Mouse (Mus musculus): ENCODE measurements around the gene Ank3. TPM values are rescaled to one million over a fixed set of nuclear protein-coding genes. Genes with fewer than 3 reads are reported as not detected.
A peak's percentile ranks its signal among the peaks of the same experiment; 100 is the strongest.
"Not testable (repeated sequence)": the region's sequence is repeated elsewhere in the genome, so short reads cannot be mapped to it uniquely, and the experiment has no call there.

The Ank3 gene
- polyA plus RNA-seq (2016; fragmentation: Nextera tagmentation; extraction: Ambion mirVana): 37.8 and 44.7 TPM in 2 replicates

DNA sequence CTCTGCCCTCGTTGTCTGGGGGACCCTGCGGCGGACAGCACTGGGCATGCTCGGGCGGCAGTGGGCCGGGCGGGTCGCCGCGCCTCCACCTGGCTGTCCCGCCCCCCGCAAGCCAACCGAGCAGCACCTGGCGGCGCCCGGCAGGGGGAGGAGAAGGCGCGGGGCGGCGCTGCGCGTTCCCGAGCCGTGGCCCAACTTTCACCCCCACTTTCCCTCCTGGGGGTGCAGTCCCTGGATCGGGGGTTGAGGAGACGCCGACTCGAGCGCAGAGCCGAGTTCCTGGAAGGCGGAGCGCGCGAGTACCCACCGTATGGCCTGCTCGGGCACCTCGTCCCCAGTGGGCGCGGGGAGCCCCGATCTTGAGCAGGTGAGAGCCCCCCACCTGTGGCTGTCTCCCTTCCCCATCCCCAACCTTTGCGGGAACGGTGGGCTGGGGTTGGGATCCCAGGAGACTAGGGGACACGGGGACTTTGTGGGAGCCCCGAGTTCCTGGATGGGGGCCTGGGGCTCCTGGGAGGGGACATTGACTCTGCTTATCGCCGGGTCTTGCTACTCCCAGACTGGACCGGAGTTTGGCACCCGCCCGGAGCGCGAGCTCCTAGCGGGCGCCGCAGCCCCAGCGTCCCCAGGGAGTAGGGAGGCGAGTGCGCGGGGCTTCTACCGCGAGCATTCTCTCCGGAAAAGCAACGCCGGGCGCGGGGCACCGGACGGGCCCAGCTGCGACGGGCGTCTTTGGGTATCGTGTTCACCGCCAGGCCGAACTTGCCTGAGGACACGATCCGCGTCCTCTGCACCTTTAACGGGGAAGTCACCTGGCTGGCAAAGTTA is at the start of gene Ank3:
Gene Ank3, plus strand, starts transcription at position 11 of the 828 bp plus-strand sequence.
- H3K4me1 ChIP-seq (replicated peaks): peaks cover 27% of the 10 kb centered on the region
- H3K9me3 ChIP-seq: no peaks in the 10 kb centered on the region
- peaks cover 77% of the 10 kb centered on the region for H3K27me3 ChIP-seq (ENCODE audit: insufficient read depth, poor library complexity, severe bottlenecking)
- under 1% methylated on average over 77 of the region's 77 CpGs for WGBS
- peak within 1 kb of the TSS; percentile 62 for H3K27ac ChIP-seq
- DNase-seq (ENCODE audit: low spot score): peak; percentile 53
- no peaks in the 10 kb centered on the region for H3K36me3 ChIP-seq
- peak within 1 kb of the TSS; percentile 72 for H3K4me3 ChIP-seq

GRCm38 (mm10) chr10:69351071-69351841 is 47.3 kb upstream of the Ank3 start:
- no peaks in the 10 kb centered on the region for H3K9me3 ChIP-seq
- H3K4me1 ChIP-seq (replicated peaks): peaks cover 49% of the 10 kb centered on the region
- peaks cover 49% of the 10 kb centered on the region for H3K36me3 ChIP-seq
- WGBS: 26% methylated on average over 12 of the region's 12 CpGs
- H3K27ac ChIP-seq: peak overlapping the region; percentile 98
- H3K4me3 ChIP-seq: peak overlapping the region; percentile 97
- DNase-seq (ENCODE audit: low spot score): peak; percentile 37
- H3K27me3 ChIP-seq (ENCODE audit: insufficient read depth, poor library complexity, severe bottlenecking): no peaks in the 10 kb centered on the region

DNA sequence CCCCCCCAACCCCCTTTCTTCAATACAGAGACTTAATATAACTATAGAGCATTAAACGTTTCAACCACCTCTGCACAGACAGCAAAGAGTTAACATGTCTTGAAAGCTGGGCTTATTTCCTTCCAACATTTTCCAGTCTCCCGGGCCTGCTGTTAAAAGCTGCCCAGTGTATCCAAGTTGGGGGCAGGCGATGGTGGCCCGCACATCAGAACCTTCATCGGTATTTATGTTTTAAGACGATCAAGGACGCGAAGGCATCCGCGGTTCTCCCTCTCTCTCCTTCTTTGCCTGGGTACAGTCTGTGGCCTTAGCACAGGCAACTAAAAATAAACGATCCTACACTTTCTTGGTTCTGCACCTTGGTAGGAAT is 46.7 kb upstream of the Ank3 start:
- no peak for DNase-seq (ENCODE audit: low spot score)
- H3K27ac ChIP-seq: peak overlapping the region; percentile 98

DNA sequence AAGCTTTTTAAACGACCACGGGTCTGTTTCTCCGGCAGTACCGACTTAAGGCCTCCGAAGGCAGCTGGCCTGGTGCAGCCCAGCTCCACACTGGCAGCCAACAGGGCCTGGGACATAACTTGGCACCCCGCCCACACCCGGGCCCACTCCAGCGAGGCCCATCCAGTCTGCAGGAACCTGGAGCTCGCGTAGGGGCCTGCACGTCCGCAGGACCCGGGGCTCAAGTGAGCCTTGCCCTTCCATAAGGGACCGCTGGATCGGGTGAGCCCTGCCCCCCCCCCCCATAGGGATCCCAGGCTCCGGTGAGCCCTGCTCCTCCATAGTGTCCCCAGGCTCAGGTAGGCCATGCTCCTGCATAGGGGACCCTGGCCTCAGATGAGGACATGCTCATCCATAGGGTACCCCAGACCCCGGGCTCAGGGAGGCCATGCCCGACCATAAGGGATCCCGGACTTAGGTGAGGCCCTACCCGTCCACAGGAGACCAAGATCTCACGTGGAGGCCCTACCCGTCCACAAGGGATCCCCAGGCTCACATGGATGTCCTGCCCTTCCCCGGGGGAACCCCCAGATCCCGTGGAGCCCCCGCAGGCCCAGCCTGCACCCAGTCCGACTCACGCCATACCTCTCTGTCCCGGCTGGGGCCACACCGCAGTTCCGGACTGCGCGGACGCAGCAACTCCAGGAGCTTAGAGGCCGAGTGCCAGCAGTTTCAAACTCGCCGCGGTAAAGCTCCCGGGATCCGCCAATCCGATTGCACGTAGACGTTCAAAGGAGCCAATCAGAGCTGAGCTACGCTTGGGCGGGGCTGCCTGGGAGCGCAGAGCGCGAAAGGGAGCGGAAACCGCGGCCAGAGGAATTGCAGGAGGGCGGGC is 46.1 kb upstream of the Ank3 start, which contains the start of gene Cdk1:
Gene Cdk1, minus strand, starts transcription at position 727 of the 874 bp plus-strand sequence.
- peaks cover 37% of the 10 kb centered on the region for H3K36me3 ChIP-seq
- peak; percentile 98 for DNase-seq (ENCODE audit: low spot score)
- H3K4me1 ChIP-seq (replicated peaks): peaks cover 49% of the 10 kb centered on the region

More for the DNA sequence above, 46.7 kb upstream of the Ank3 start:
- Histone ChIP-seq H3K4me1 (replicated peaks) (peaks cover 49% of the 10 kb centered on the region), H3K27me3 (ENCODE audit: insufficient read depth, poor library complexity, severe bottlenecking) (no peaks in the 10 kb centered on the region), H3K9me3 (no peaks in the 10 kb centered on the region), H3K4me3 (peak overlapping the region; percentile 97), H3K36me3 (peaks cover 43% of the 10 kb centered on the region)
- WGBS: 1% methylated on average over 11 of the region's 11 CpGs

DNA sequence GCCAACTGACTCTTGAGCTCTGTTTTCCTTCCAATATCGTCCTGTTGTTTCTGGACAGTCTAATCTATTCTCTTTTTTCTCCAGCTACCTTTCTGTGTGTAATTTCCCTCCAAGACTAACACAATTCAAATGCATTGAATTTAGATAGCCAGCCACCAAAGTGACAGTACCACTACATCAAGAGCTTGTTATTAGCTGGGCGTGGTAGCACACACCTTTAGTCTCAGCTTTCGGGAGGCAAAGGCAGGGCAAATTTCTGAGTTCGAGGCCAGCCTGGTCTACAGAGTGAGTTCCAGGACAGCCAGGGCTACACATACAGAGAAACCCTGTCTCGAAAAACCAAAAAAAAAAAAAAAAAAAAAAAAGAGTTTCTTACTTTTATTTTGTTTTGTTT is 45.5 kb upstream of the Ank3 start:
- 47% methylated on average over 5 of the region's 5 CpGs for WGBS
- H3K4me3 ChIP-seq: peak overlapping the region; percentile 97
- H3K36me3 ChIP-seq: peaks cover 31% of the 10 kb centered on the region
- not testable (repeated sequence) for DNase-seq (ENCODE audit: low spot score); H3K27me3 ChIP-seq (ENCODE audit: insufficient read depth, poor library complexity, severe bottlenecking); H3K9me3 ChIP-seq
- H3K4me1 ChIP-seq (replicated peaks): peaks cover 45% of the 10 kb centered on the region
- peak overlapping the region; percentile 98 for H3K27ac ChIP-seq

More for the DNA sequence above, 46.1 kb upstream of the Ank3 start, which contains the start of gene Cdk1:
- Histone ChIP-seq H3K9me3 (0 out of 2 replicates have a peak, but pooled peaks cover under 1% of the 10 kb centered on the region), H3K27me3 (ENCODE audit: insufficient read depth, poor library complexity, severe bottlenecking) (no peaks in the 10 kb centered on the region), H3K4me3 (peak within 1 kb of the TSS; percentile 97), H3K27ac (peak within 1 kb of the TSS; percentile 98)
- under 1% methylated on average over 51 of the region's 51 CpGs for WGBS

GRCm38 (mm10) chr10:69359666-69360065 is 38.9 kb upstream of the Ank3 start:
- 80% methylated on average over 1 of the region's 1 CpGs for WGBS

DNA sequence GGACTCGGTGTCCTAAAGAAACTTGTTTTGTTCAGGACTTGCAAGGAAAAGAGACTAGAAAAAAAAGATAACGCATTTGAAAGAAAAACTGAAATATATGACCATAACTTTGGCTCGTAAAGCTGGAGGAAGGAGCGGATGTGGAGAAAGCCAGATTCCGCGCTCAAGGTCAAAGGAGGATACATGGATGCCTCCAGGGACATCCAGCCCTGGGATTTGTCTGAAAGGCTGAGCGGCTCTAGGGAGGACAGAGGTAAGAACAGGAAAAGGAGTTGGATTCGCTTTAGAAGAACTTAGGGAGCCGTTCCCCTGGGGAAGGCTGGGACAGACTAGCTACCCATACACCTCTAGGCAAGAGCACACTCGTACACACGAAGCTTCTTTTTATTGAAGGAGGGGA is 32.4 kb upstream of the Ank3 start:
- WGBS: 87% methylated on average over 11 of the region's 11 CpGs
- Histone ChIP-seq H3K4me3 (no peak overlapping the region), H3K4me1 (replicated peaks) (no peaks in the 10 kb centered on the region; the same call in 1 of the 2 replicates), H3K36me3 (no peaks in the 10 kb centered on the region), H3K9me3 (0 out of 2 replicates have a peak, but pooled peaks cover 2% of the 10 kb centered on the region), H3K27me3 (ENCODE audit: insufficient read depth, poor library complexity, severe bottlenecking) (no peaks in the 10 kb centered on the region), H3K27ac (no peak overlapping the region)
- no peak for DNase-seq (ENCODE audit: low spot score)

More at GRCm38 (mm10) chr10:69359666-69360065, 38.9 kb upstream of the Ank3 start:
- DNase-seq (ENCODE audit: low spot score): no peak
- Histone ChIP-seq H3K4me3 (no peak overlapping the region), H3K36me3 (no peaks in the 10 kb centered on the region), H3K9me3 (0 out of 2 replicates have a peak, but pooled peaks cover 10% of the 10 kb centered on the region), H3K27me3 (ENCODE audit: insufficient read depth, poor library complexity, severe bottlenecking) (no peaks in the 10 kb centered on the region), H3K4me1 (replicated peaks) (no peaks in the 10 kb centered on the region), H3K27ac (no peak overlapping the region)

DNA sequence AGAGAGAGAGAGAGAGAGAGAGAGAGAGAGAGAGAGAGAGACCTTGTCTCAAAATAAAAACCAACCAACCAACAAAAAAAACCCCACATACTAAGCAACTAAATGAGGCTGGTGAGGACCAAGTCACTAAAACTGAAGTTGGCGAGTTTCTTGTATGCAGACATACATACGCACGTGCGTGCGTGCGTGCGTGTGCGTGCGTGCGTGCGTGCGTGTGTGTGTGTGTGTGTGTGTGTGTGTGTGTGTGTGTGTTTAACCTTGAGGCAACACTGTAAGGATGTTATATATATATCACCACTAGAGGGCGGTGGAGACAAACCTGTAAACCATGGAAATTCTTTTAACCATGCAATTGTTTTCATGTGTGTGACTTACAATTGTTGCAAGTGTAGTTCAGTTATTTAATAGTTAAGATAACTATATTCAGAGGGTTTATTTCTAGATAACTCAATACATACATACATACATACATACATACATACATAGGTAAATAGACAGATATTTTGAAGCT is 31.6 kb upstream of the Ank3 start:
- no peaks in the 10 kb centered on the region for H3K36me3 ChIP-seq
- no peaks in the 10 kb centered on the region for H3K27me3 ChIP-seq (ENCODE audit: insufficient read depth, poor library complexity, severe bottlenecking)
- H3K9me3 ChIP-seq: no peaks in the 10 kb centered on the region
- no peak overlapping the region for H3K4me3 ChIP-seq
- H3K4me1 ChIP-seq (replicated peaks): no peaks in the 10 kb centered on the region; the same call in 1 of the 2 replicates
- WGBS: 76% methylated on average over 13 of the region's 13 CpGs
- DNase-seq (ENCODE audit: low spot score): no peak
- no peak overlapping the region for H3K27ac ChIP-seq

GRCm38 (mm10) chr10:69369321-69369720 is 29.3 kb upstream of the Ank3 start:
- no peak overlapping the region for H3K4me3 ChIP-seq
- no peaks in the 10 kb centered on the region; the same call in 1 of the 2 replicates for H3K4me1 ChIP-seq (replicated peaks)
- no peak for DNase-seq (ENCODE audit: low spot score)
- no peaks in the 10 kb centered on the region for H3K27me3 ChIP-seq (ENCODE audit: insufficient read depth, poor library complexity, severe bottlenecking)
- no peak overlapping the region for H3K27ac ChIP-seq
- no peaks in the 10 kb centered on the region for H3K9me3 ChIP-seq
- WGBS: 86% methylated on average over 6 of the region's 6 CpGs
- no peaks in the 10 kb centered on the region for H3K36me3 ChIP-seq

DNA sequence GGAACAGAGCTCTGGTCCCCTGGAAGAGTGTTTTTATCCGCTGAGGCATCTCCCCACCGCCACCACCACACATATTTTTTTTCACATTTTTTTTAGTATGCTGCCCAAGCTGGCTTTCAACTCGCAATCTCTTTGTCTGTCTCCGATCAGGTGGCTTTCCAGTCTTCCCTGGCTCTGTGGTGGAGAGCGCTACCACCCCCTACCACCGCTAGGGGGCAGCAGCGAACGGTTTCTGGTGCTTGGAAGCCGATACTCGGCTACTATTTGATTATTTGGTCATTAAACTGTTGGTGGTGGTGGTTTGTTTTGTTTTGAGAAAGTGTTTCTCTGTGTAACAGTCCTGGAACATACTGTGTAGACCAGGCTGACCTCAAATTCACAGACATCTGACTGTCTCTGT is 27.1 kb upstream of the Ank3 start:
- Histone ChIP-seq H3K36me3 (no peaks in the 10 kb centered on the region), H3K9me3 (no peaks in the 10 kb centered on the region), H3K4me1 (replicated peaks) (no peaks in the 10 kb centered on the region; the same call in 1 of the 2 replicates), H3K27ac (no peak overlapping the region), H3K4me3 (no peak overlapping the region), H3K27me3 (ENCODE audit: insufficient read depth, poor library complexity, severe bottlenecking) (no peaks in the 10 kb centered on the region)
- WGBS: 19% methylated on average over 10 of the region's 10 CpGs
- DNase-seq (ENCODE audit: low spot score): peak; percentile 58

DNA sequence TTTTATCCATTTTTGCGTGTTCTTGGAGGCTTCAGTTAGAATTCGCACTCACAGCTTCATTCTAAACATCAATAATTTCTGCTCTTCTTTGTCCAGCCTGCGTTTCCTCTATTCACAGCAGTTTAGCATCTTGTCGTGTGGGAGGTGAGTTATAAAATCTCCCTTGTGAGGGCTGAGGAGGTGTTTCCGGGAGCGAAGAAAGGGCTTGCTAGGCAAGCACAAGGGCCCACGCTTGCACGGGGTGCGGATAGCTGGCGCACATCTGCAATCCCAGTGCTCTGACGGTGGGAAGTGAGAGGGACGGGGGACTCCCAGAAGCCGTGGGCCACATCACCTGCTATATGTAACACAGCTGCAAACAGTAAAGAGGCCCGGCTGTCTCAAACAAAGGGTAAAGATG is 26.5 kb upstream of the Ank3 start:
- no peaks in the 10 kb centered on the region for H3K9me3 ChIP-seq
- DNase-seq (ENCODE audit: low spot score): no peak
- no peaks in the 10 kb centered on the region for H3K36me3 ChIP-seq
- no peak overlapping the region for H3K4me3 ChIP-seq
- no peaks in the 10 kb centered on the region for H3K27me3 ChIP-seq (ENCODE audit: insufficient read depth, poor library complexity, severe bottlenecking)
- H3K27ac ChIP-seq: no peak overlapping the region
- no peaks in the 10 kb centered on the region; the same call in 1 of the 2 replicates for H3K4me1 ChIP-seq (replicated peaks)
- WGBS: 88% methylated on average over 14 of the region's 14 CpGs

All from hindbrain, embryonic 10.5 days (tissue).